Mouse (Mus musculus) embryo, embryonic 11.5 days (tissue): ENCODE measurements around the gene Gm10974.

Experiments used
- DNase-seq: peaks from one replicate; pipeline ENCODE4 v3.0.0-alpha.2; 2012; ENCODE audit warnings: low read depth, low spot score

Gene Gm10974

GRCm38 (mm10) chr7:66359044-66359443 is 6.7 kb upstream of the Gm10974 start:
- DNase-seq: no peak

GRCm38 (mm10) chr7:66364491-66364890 is 1.2 kb upstream of the Gm10974 start:
- DNase-seq: no peak

GRCm38 (mm10) chr7:66365411-66365810 is 294 bp upstream of the Gm10974 start:
- DNase-seq: no peak

- no peak for DNase-seq
Observed at GRCm38 (mm10) chr7:66369071-66369933, 3.6 kb downstream of the Gm10974 start.

- DNase-seq: no peak
Observed at GRCm38 (mm10) chr7:66369934-66370445, 4.3 kb downstream of the Gm10974 start.

GRCm38 (mm10) chr7:66370970-66371369 is 5.3 kb downstream of the Gm10974 start:
- no peak for DNase-seq

GRCm38 (mm10) chr7:66373391-66373790 is 7.7 kb downstream of the Gm10974 start:
- DNase-seq: no peak

GRCm38 (mm10) chr7:66375736-66376135 is 10.0 kb downstream of the Gm10974 start:
- no peak for DNase-seq

GRCm38 (mm10) chr7:66376560-66376959 is 10.9 kb downstream of the Gm10974 start:
- no peak for DNase-seq

GRCm38 (mm10) chr7:66384213-66384612 is 18.5 kb downstream of the Gm10974 start:
- DNase-seq: no peak

GRCm38 (mm10) chr7:66384891-66385290 is 19.2 kb downstream of the Gm10974 start:
- DNase-seq: no peak

- DNase-seq: no peak
Observed at GRCm38 (mm10) chr7:66385826-66386225, 20.1 kb downstream of the Gm10974 start.

- no peak for DNase-seq
Observed at GRCm38 (mm10) chr7:66386411-66386810, 20.7 kb downstream of the Gm10974 start.

- no peak for DNase-seq
Observed at GRCm38 (mm10) chr7:66387419-66387812, 21.7 kb downstream of the Gm10974 start.

GRCm38 (mm10) chr7:66387813-66388521 is 22.3 kb downstream of the Gm10974 start, which contains the start of gene Lrrk1:
TSS of gene Lrrk1 (minus strand) at chr7:66388350.
- no peak for DNase-seq

- peak; percentile 69 for DNase-seq
Observed at GRCm38 (mm10) chr7:66388621-66389532, 23.2 kb downstream of the Gm10974 start.

GRCm38 (mm10) chr7:66397288-66397687 is 31.6 kb downstream of the Gm10974 start:
- DNase-seq: no peak

GRCm38 (mm10) chr7:66401605-66402004 is 35.9 kb downstream of the Gm10974 start:
- DNase-seq: no peak

- DNase-seq: no peak
Observed at GRCm38 (mm10) chr7:66402876-66403275, 37.2 kb downstream of the Gm10974 start.

- no peak for DNase-seq
Observed at GRCm38 (mm10) chr7:66404141-66404540, 38.4 kb downstream of the Gm10974 start.

- no peak for DNase-seq
Observed at GRCm38 (mm10) chr7:66404802-66405201, 39.1 kb downstream of the Gm10974 start.
